Comparison of ENCODE assay signal across 14 mouse cellular contexts in genomic region chr11:63562696-63563095, GRCm38 (mm10).
A peak's percentile ranks its signal among the peaks of the same experiment; 100 is the strongest.
DNase-seq lines count a peak whose midpoint lies in the region; ATAC-seq and TF ChIP-seq lines count a peak whose summit lies in the region.
"Had no signal": no experiment of that assay in that cellular context is flagged by ENCODE, and none has a peak within 500 bp of the region (broad histone marks: within the 10 kb centered on the region; RNA-seq: fewer than 3 reads in every experiment).

No protein-coding gene starts in this region.

- no peak overlapping the region for H3K4me3 ChIP-seq in stomach, postnatal 0 days (ENCODE audit: low read depth, low read length)
- H3K4me3 ChIP-seq in gastrocnemius, adult 2 months = no peak overlapping the region
- H3K4me3 ChIP-seq: embryonic facial prominence, embryonic 12.5 days; forebrain, embryonic 12.5 days; heart, adult 2 months; liver, embryonic 12.5 days had no signal

- H3K36me3 ChIP-seq in stomach, postnatal 0 days (ENCODE audit: control insufficient read depth, insufficient read depth, low read length) = no peaks in the 10 kb centered on the region
- H3K36me3 ChIP-seq: embryonic facial prominence, embryonic 12.5 days; forebrain, embryonic 12.5 days; liver, embryonic 12.5 days had no signal

- TF ChIP-seq CTCF in stomach, postnatal 0 days (IDR thresholded peaks at IDR 0.05; ENCODE audit: low read depth) = no peak
- TF ChIP-seq CTCF in gastrocnemius, adult 2 months (IDR thresholded peaks at IDR 0.05) = no peak

- peak; percentile 42 to 51 for DNase-seq in cerebellum, postnatal 10 days
- no peak for DNase-seq in cerebellum, postnatal 36 days
- DNase-seq in ovary, adult 18-20 months (ENCODE audit: low spot score) = peak; percentile 5
- no peak for DNase-seq in ovary, postnatal 10 days (ENCODE audit: low spot score)
- DNase-seq in kidney, adult 9 months = peak; percentile 12
- peak; percentile 40 for DNase-seq in stomach, postnatal 0 days (ENCODE audit: low spot score)
- DNase-seq in gastrocnemius, adult 2 months = no peak
- DNase-seq: heart, adult 2 months; retina, postnatal 1 day had no signal

- no peaks in the 10 kb centered on the region for H3K27me3 ChIP-seq in stomach, postnatal 0 days (ENCODE audit: control insufficient read depth, insufficient read depth, low read length)
- H3K27me3 ChIP-seq: embryonic facial prominence, embryonic 12.5 days; liver, embryonic 12.5 days had no signal

- peak; percentile 44; the same call in 1 of the 2 replicates for ATAC-seq in stomach, postnatal 0 days (ENCODE audit: low FRiP score, low TSS enrichment)
- ATAC-seq in megakaryocyte-erythroid progenitor cell, adult 5-6 weeks (replicated peaks; ENCODE audit: low FRiP score, low TSS enrichment, poor library complexity, severe bottlenecking) = no peak
- ATAC-seq: liver, embryonic 12.5 days; midbrain, embryonic 16.5 days had no signal

- no peaks in the 10 kb centered on the region for H3K4me1 ChIP-seq in stomach, postnatal 0 days (replicated peaks; ENCODE audit: control insufficient read depth, insufficient read depth)
- H3K4me1 ChIP-seq: embryonic facial prominence, embryonic 12.5 days; liver, embryonic 12.5 days had no signal

- TF ChIP-seq EP300 in stomach, postnatal 0 days (optimal IDR thresholded peaks at IDR 0.05) = no peak

- no peak overlapping the region for H3K9ac ChIP-seq in stomach, postnatal 0 days (ENCODE audit: low read length)
- H3K9ac ChIP-seq: embryonic facial prominence, embryonic 12.5 days; forebrain, embryonic 12.5 days; liver, embryonic 12.5 days had no signal

- 26% methylated on average over 2 of the region's 2 CpGs for WGBS in stomach, postnatal 0 days

- H3K27ac ChIP-seq in stomach, postnatal 0 days (replicated peaks) = no peak overlapping the region
- H3K27ac ChIP-seq in gastrocnemius, adult 2 months = no peak overlapping the region
- H3K27ac ChIP-seq: embryonic facial prominence, embryonic 12.5 days; forebrain, embryonic 12.5 days; heart, adult 2 months; liver, embryonic 12.5 days had no signal

- intact Hi-C loops in gastrocnemius, adult 2 months (cut with DNase I) = no loop called here

- no peaks in the 10 kb centered on the region for H3K9me3 ChIP-seq in stomach, postnatal 0 days (ENCODE audit: control insufficient read depth, low read length)
- H3K9me3 ChIP-seq: embryonic facial prominence, embryonic 12.5 days; forebrain, embryonic 12.5 days had no signal

- H3K4me2 ChIP-seq in stomach, postnatal 0 days (replicated peaks; ENCODE audit: low read depth) = no peak overlapping the region
- H3K4me2 ChIP-seq: embryonic facial prominence, embryonic 12.5 days; forebrain, embryonic 12.5 days; liver, embryonic 12.5 days had no signal

Comparison
In these comparisons a context has a peak if more than half of its experiments do, and no peak if none do; other contexts are left out.
1. DNase-seq: peak in cerebellum, postnatal 10 days (2 of 2), ovary, adult 18-20 months (single experiment), kidney, adult 9 months (single experiment) and stomach, postnatal 0 days (single experiment); none in cerebellum, postnatal 36 days (0 of 2), ovary, postnatal 10 days (single experiment) and gastrocnemius, adult 2 months (single experiment).